Comparison of ENCODE assay signal across 9 mouse cellular contexts in the genomic region with DNA sequence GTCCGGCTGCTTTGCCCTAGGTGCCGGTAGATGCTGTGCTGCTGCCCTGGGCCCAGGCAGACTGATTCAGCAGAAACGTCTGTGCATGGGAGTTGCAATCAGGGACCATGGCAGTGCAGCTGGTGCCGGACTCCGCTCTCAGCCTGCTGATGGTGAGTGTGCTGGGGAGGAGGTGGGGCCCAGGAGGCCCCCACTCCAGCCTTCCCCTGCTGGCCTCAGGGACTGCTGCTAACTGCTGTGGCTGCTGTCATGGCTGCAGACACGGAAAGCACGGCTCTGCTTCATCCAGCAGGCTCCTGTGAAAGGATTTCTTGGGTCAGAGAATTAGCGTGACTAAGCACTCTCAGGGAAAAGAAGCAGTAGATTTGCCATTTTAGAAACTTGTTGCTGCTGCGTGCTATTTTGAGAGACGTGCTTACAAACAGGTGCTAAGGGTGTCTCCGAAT. TPM values are rescaled to one million over a fixed set of nuclear protein-coding genes. Genes with fewer than 3 reads are reported as not detected.
A peak's percentile ranks its signal among the peaks of the same experiment; 100 is the strongest.
DNase-seq lines count a peak whose midpoint lies in the region; ATAC-seq and TF ChIP-seq lines count a peak whose summit lies in the region.
"Had no signal": no experiment of that assay in that cellular context is flagged by ENCODE, and none has a peak within 500 bp of the region (broad histone marks: within the 10 kb centered on the region; RNA-seq: fewer than 3 reads in every experiment).

No protein-coding gene starts in this region.

- TF ChIP-seq CTCF in gastrocnemius, adult 2 months (IDR thresholded peaks at IDR 0.05): no peak

- peak overlapping the region; percentile 31 for H3K4me2 ChIP-seq in forebrain, embryonic 15.5 days (replicated peaks)
- peak overlapping the region; percentile 66 for H3K4me2 ChIP-seq in midbrain, embryonic 16.5 days (ENCODE audit: low read length)

- DNase-seq in gastrocnemius, adult 2 months: peak; percentile 20
- no peak for DNase-seq in gastrocnemius, adult 8-10 months (ENCODE audit: low spot score in 2 of 2)
- peak; percentile 9 for DNase-seq in cerebellum, adult 11 months
- DNase-seq in layer of hippocampus, adult 9-10 months (ENCODE audit: low spot score): peak; percentile 26
- no peak for DNase-seq in c-Kit-positive CD71-positive TER-119-positive erythroid progenitor cells, embryonic 14.5 days (ENCODE audit: low spot score)
- no peak for DNase-seq in spleen, postnatal 36 days (ENCODE audit: low spot score in 2 of 2)

- H3K9me3 ChIP-seq in forebrain, embryonic 15.5 days: no peaks in the 10 kb centered on the region
- H3K9me3 ChIP-seq in midbrain, embryonic 16.5 days (replicated peaks; ENCODE audit: control insufficient read depth, low read length, poor library complexity, severe bottlenecking): no peaks in the 10 kb centered on the region
- H3K9me3 ChIP-seq: megakaryocyte, embryonic 14.5 days had no signal

- no peaks in the 10 kb centered on the region for H3K27me3 ChIP-seq in forebrain, embryonic 15.5 days
- no peaks in the 10 kb centered on the region for H3K27me3 ChIP-seq in midbrain, embryonic 16.5 days (ENCODE audit: control insufficient read depth, insufficient read depth, low read depth, low read length)

- intact Hi-C loops in gastrocnemius, adult 2 months (cut with DNase I): no loop called here

- 43% methylated on average over 11 of the region's 11 CpGs for WGBS in forebrain, embryonic 15.5 days
- WGBS in midbrain, embryonic 16.5 days: 12% methylated on average over 11 of the region's 11 CpGs

- H3K36me3 ChIP-seq in forebrain, embryonic 15.5 days: no peaks in the 10 kb centered on the region
- H3K36me3 ChIP-seq in midbrain, embryonic 16.5 days (ENCODE audit: control insufficient read depth, insufficient read depth, low read length): no peaks in the 10 kb centered on the region

- peaks cover 22% of the 10 kb centered on the region for H3K4me1 ChIP-seq in forebrain, embryonic 15.5 days
- peaks cover 23% of the 10 kb centered on the region for H3K4me1 ChIP-seq in midbrain, embryonic 16.5 days (ENCODE audit: control insufficient read depth, insufficient read depth, low read length)
- H3K4me1 ChIP-seq: megakaryocyte, embryonic 14.5 days had no signal

- peak; percentile 78 for ATAC-seq in forebrain, embryonic 15.5 days (replicated peaks)
- peak; percentile 85 for ATAC-seq in midbrain, embryonic 16.5 days

- H3K4me3 ChIP-seq in gastrocnemius, adult 2 months: peak overlapping the region; percentile 36
- H3K4me3 ChIP-seq in forebrain, embryonic 15.5 days: peak overlapping the region; percentile 35
- peak overlapping the region; percentile 43 for H3K4me3 ChIP-seq in midbrain, embryonic 16.5 days (ENCODE audit: low read depth, low read length)
- H3K4me3 ChIP-seq: megakaryocyte, embryonic 14.5 days had no signal

- no peak overlapping the region for H3K27ac ChIP-seq in gastrocnemius, adult 2 months
- peak overlapping the region; percentile 68 for H3K27ac ChIP-seq in forebrain, embryonic 15.5 days (replicated peaks)
- peak overlapping the region; percentile 79 for H3K27ac ChIP-seq in midbrain, embryonic 16.5 days (ENCODE audit: low read length)

- peak overlapping the region; percentile 37 for H3K9ac ChIP-seq in forebrain, embryonic 15.5 days (replicated peaks)
- H3K9ac ChIP-seq in midbrain, embryonic 16.5 days (ENCODE audit: low read depth, low read length): peak overlapping the region; percentile 65

RNA-seq across cellular contexts. Expression of a gene that starts 0.9 kb away (rescaled TPM):
- 1 to 10 TPM; 2.4 to 4.2 TPM for total RNA-seq in gastrocnemius, adult 2 months (2021)
- 1 to 10 TPM; 2.1 to 3.0 (median 2.6) TPM for total RNA-seq in gastrocnemius, adult 8-10 months (2022)
- 72.7 and 76.4 TPM in 2 replicates for polyA plus RNA-seq in forebrain, embryonic 15.5 days (2015; fragmentation: Nextera tagmentation; extraction: Ambion mirVana)
- polyA plus RNA-seq in midbrain, embryonic 16.5 days (2015; fragmentation: Nextera tagmentation; extraction: Ambion mirVana): 56.0 and 63.8 TPM in 2 replicates

Comparison
In these comparisons a context has a peak if more than half of its experiments do, and no peak if none do; other contexts are left out.
1. DNase-seq: peak in gastrocnemius, adult 2 months (single experiment), cerebellum, adult 11 months (single experiment) and layer of hippocampus, adult 9-10 months (single experiment); none in gastrocnemius, adult 8-10 months (0 of 2), c-Kit-positive CD71-positive TER-119-positive erythroid progenitor cells, embryonic 14.5 days (single experiment) and spleen, postnatal 36 days (0 of 2).
2. Peak in every context shown above with its lines, with median percentiles within 50 percentile points of each other: H3K4me3 ChIP-seq.